Comparison of ENCODE assay signal across 19 mouse cellular contexts in genomic region chr15:80981176-80981575, GRCm38 (mm10). TPM values are rescaled to one million over a fixed set of nuclear protein-coding genes. Genes with fewer than 3 reads are reported as not detected.
DNase-seq lines count a peak whose midpoint lies in the region; ATAC-seq and TF ChIP-seq lines count a peak whose summit lies in the region.
"Had no signal": no experiment of that assay in that cellular context is flagged by ENCODE, and none has a peak within 500 bp of the region (broad histone marks: within the 10 kb centered on the region; RNA-seq: fewer than 3 reads in every experiment).

No protein-coding gene starts in this region.

- H3K9me3 ChIP-seq in MEL (replicated peaks; ENCODE audit: insufficient read depth, low read length) = no peaks in the 10 kb centered on the region
- H3K9me3 ChIP-seq in liver, embryonic 14.5 days (ENCODE audit: control insufficient read depth, low read length) = no peaks in the 10 kb centered on the region
- H3K9me3 ChIP-seq: embryonic facial prominence, embryonic 12.5 days; forebrain, embryonic 12.5 days; heart, embryonic 12.5 days; hindbrain, embryonic 15.5 days had no signal

- H3K79me2 ChIP-seq in MEL (ENCODE audit: control insufficient read depth, insufficient read depth, low read length, poor library complexity) = peaks cover 11% of the 10 kb centered on the region

- no peak for TF ChIP-seq CTCF in MEL (IDR thresholded peaks at IDR 0.05 in 2 of 3, conservative IDR thresholded peaks at IDR 0.05 in 1 of 3; ENCODE audit: control insufficient read depth in 1 of 3, insufficient read depth in 1 of 3, low read depth in 2 of 3, low read length in 3 of 3, poor library complexity in 1 of 3, severe bottlenecking in 1 of 3)
- no peak for TF ChIP-seq CTCF in liver, embryonic 14.5 days (IDR thresholded peaks at IDR 0.05; ENCODE audit: low read depth)

- H3K27me3 ChIP-seq in MEL (ENCODE audit: control insufficient read depth in 1 of 2, insufficient read depth in 2 of 2, low read length in 2 of 2) = no peaks in the 10 kb centered on the region
- no peaks in the 10 kb centered on the region for H3K27me3 ChIP-seq in liver, embryonic 14.5 days (ENCODE audit: control insufficient read depth, insufficient read depth, low read length)
- H3K27me3 ChIP-seq: CH12.LX; embryonic facial prominence, embryonic 12.5 days; forebrain, embryonic 12.5 days; heart, embryonic 12.5 days; hindbrain, embryonic 15.5 days had no signal

- peaks cover 18 to 24% of the 10 kb centered on the region in 2 experiments for H3K4me1 ChIP-seq in MEL (ENCODE audit: control insufficient read depth in 1 of 2, insufficient read depth in 2 of 2, low read length in 2 of 2)
- peaks cover 0 to 22% of the 10 kb centered on the region in 2 experiments; a peak in 3 of 4 replicates for H3K4me1 ChIP-seq in liver, embryonic 14.5 days (replicated peaks; ENCODE audit: control insufficient read depth in 2 of 2, insufficient read depth in 2 of 2, low read length in 1 of 2)
- H3K4me1 ChIP-seq: embryonic facial prominence, embryonic 12.5 days had no signal

- no peak for TF ChIP-seq RAD21 in MEL (IDR thresholded peaks at IDR 0.05; ENCODE audit: low read depth, low read length)

- ATAC-seq in liver, embryonic 14.5 days (ENCODE audit: insufficient read depth) = peak; percentile 66
- peak; percentile 75 for ATAC-seq in megakaryocyte-erythroid progenitor cell, adult 5-6 weeks (replicated peaks; ENCODE audit: low FRiP score, low TSS enrichment, poor library complexity, severe bottlenecking)
- ATAC-seq: forebrain, embryonic 16.5 days had no signal

- H3K4me2 ChIP-seq in liver, embryonic 14.5 days (ENCODE audit: low read depth) = no peak overlapping the region
- H3K4me2 ChIP-seq: embryonic facial prominence, embryonic 12.5 days; forebrain, embryonic 12.5 days; heart, embryonic 12.5 days; hindbrain, embryonic 15.5 days had no signal

- H3K36me3 ChIP-seq in MEL (ENCODE audit: control insufficient read depth in 1 of 2, insufficient read depth in 2 of 2, low read length in 2 of 2) = peaks cover 0 to 40% of the 10 kb centered on the region in 2 experiments; a peak in 2 of 4 replicates
- no peaks in the 10 kb centered on the region for H3K36me3 ChIP-seq in liver, embryonic 14.5 days (replicated peaks; ENCODE audit: control insufficient read depth, insufficient read depth, low read depth)
- H3K36me3 ChIP-seq: embryonic facial prominence, embryonic 12.5 days; forebrain, embryonic 12.5 days; heart, embryonic 12.5 days; hindbrain, embryonic 15.5 days had no signal

- H3K4me3 ChIP-seq in MEL (ENCODE audit: control insufficient read depth in 1 of 2, insufficient read depth in 1 of 2, low read depth in 2 of 2, low read length in 2 of 2) = peak overlapping the region in 1 of 2 experiments; percentile 11; a peak in 1 of 4 replicates
- no peak overlapping the region for H3K4me3 ChIP-seq in liver, embryonic 14.5 days (ENCODE audit: insufficient read depth in 1 of 2, low read depth in 2 of 2, low read length in 2 of 2)
- H3K4me3 ChIP-seq: embryonic facial prominence, embryonic 12.5 days; forebrain, embryonic 12.5 days; heart, embryonic 12.5 days; hindbrain, embryonic 15.5 days had no signal

- WGBS in liver, embryonic 14.5 days (ENCODE audit: insufficient replicate concordance) = 26% methylated on average over 4 of the region's 4 CpGs

- H3K27ac ChIP-seq in MEL (ENCODE audit: control insufficient read depth, low read depth, low read length) = peak overlapping the region; percentile 65
- no peak overlapping the region for H3K27ac ChIP-seq in liver, embryonic 14.5 days
- H3K27ac ChIP-seq: embryonic facial prominence, embryonic 12.5 days; forebrain, embryonic 12.5 days; hindbrain, embryonic 15.5 days had no signal

- DNase-seq in MEL (ENCODE audit: low read depth, low spot score) = peak; percentile 80
- peak; percentile 34 for DNase-seq in c-Kit-positive CD71-positive TER-119-positive erythroid progenitor cells, embryonic 14.5 days (ENCODE audit: low spot score)
- DNase-seq in liver, embryonic 14.5 days (ENCODE audit: low read depth in 3 of 3, low spot score in 3 of 3) = peak in 1 of 3 experiments; percentile 28
- DNase-seq in gastrocnemius, adult 18-20 months (ENCODE audit: low spot score) = no peak
- DNase-seq in adrenal gland, postnatal 4 days (ENCODE audit: low spot score in 2 of 2) = no peak
- DNase-seq: adrenal gland, adult 2 months; adrenal gland, postnatal 25 days; cerebellum, adult 11-12 months; cerebellum, adult 9-10 months; cerebellum, postnatal 25 days; gastrocnemius, postnatal 14 days; heart, postnatal 36 days had no signal

- H3K9ac ChIP-seq in MEL (ENCODE audit: control insufficient read depth, low read depth, low read length, poor library complexity, severe bottlenecking) = no peak overlapping the region
- H3K9ac ChIP-seq in liver, embryonic 14.5 days (replicated peaks) = no peak overlapping the region
- H3K9ac ChIP-seq: embryonic facial prominence, embryonic 12.5 days; forebrain, embryonic 12.5 days; heart, embryonic 12.5 days; hindbrain, embryonic 15.5 days had no signal

- no peak for TF ChIP-seq POLR2A in MEL (IDR thresholded peaks at IDR 0.05; ENCODE audit: control insufficient read depth in 1 of 2, insufficient read depth in 1 of 2, low read depth in 1 of 2, low read length in 2 of 2, poor library complexity in 1 of 2)

- peak; percentile 74 to 77 for TF ChIP-seq EP300 in MEL (IDR thresholded peaks at IDR 0.05; ENCODE audit: low read depth in 1 of 2, low read length in 2 of 2)
- peak; percentile 53; the same call in 1 of the 2 replicates for TF ChIP-seq EP300 in liver, embryonic 14.5 days (IDR thresholded peaks at IDR 0.05; ENCODE audit: low read depth)

TF ChIP-seq in MEL, 35 proteins besides CTCF, POLR2A, EP300 and RAD21:
- TF ChIP-seq NELFE (IDR thresholded peaks at IDR 0.05; ENCODE audit: low read depth, low read length) (no peak), GATA1 (IDR thresholded peaks at IDR 0.05; ENCODE audit: low read depth, low read length) (peak; percentile 94), NRF1 (IDR thresholded peaks at IDR 0.05; ENCODE audit: insufficient read depth, low read depth, low read length, poor library complexity, severe bottlenecking) (no peak), ZKSCAN1 (IDR thresholded peaks at IDR 0.05; ENCODE audit: low read depth, low read length) (no peak), MYB (IDR thresholded peaks at IDR 0.05; ENCODE audit: low read depth, low read length) (no peak), SIN3A (IDR thresholded peaks at IDR 0.05; ENCODE audit: low read length) (peak; percentile 50; the same call in 1 of the 2 replicates), GABPA (IDR thresholded peaks at IDR 0.05; ENCODE audit: low read depth, low read length) (no peak), HCFC1 (IDR thresholded peaks at IDR 0.05; ENCODE audit: low read depth, low read length) (peak; percentile 44; the same call in 1 of the 2 replicates), TAL1 (IDR thresholded peaks at IDR 0.05; ENCODE audit: low read length) (peak; percentile 49), ETS1 (IDR thresholded peaks at IDR 0.05; ENCODE audit: low read depth, low read length) (peak; percentile 49), ZMIZ1 (IDR thresholded peaks at IDR 0.05; ENCODE audit: low read depth, low read length) (no peak), MYC (IDR thresholded peaks at IDR 0.05; ENCODE audit: low read depth, low read length) (0 out of 2 replicates have a peak, but pooled peaks have one; percentile 46), USF2 (IDR thresholded peaks at IDR 0.05; ENCODE audit: borderline replicate concordance in 1 of 2, insufficient read depth in 1 of 2, low read depth in 1 of 2, low read length in 2 of 2) (no peak), UBTF (IDR thresholded peaks at IDR 0.05; ENCODE audit: borderline replicate concordance, insufficient read depth, low read depth, low read length) (no peak), CHD2 (IDR thresholded peaks at IDR 0.05; ENCODE audit: low read length) (peak; percentile 76), MEF2A (IDR thresholded peaks at IDR 0.05; ENCODE audit: extremely low read depth, insufficient replicate concordance, low read depth, low read length, poor library complexity, severe bottlenecking) (no peak), USF1 (IDR thresholded peaks at IDR 0.05; ENCODE audit: low read depth, low read length) (no peak), SMC3 (IDR thresholded peaks at IDR 0.05; ENCODE audit: low read depth, low read length) (no peak), BHLHE40 (IDR thresholded peaks at IDR 0.05; ENCODE audit: borderline replicate concordance, low read depth, low read length) (peak; percentile 54; the same call in 1 of the 2 replicates), TCF12 (IDR thresholded peaks at IDR 0.05; ENCODE audit: low read depth, low read length) (peak; percentile 67), MXI1 (IDR thresholded peaks at IDR 0.05; ENCODE audit: low read depth, low read length) (peak; percentile 79)
TF ChIP-seq in MEL: peak in this region for 10.

RNA-seq across cellular contexts. Expression of gene Sgsm3, which starts 3.6 kb away (rescaled TPM):
- total RNA-seq in MEL (2012; rRNA removed) = 31.2 and 39.5 TPM in 2 replicates
- polyA plus RNA-seq in MEL (2012; ENCODE audit: insufficient read depth in 1 of 2, insufficient read length in 2 of 2, low read depth in 1 of 2, low replicate concordance in 2 of 2, missing spikeins in 1 of 2) = 10 to 100 TPM in 1 of 2 experiments, not detected in 1; 33.0 TPM
- polyA plus RNA-seq in liver, embryonic 14.5 days (2012; rRNA removed) = 7.4 and 8.5 TPM in 2 replicates
- 6.2 and 7.5 TPM in 2 replicates for polyA plus RNA-seq in liver, embryonic 14.5 days (2014; fragmentation: Nextera tagmentation; extraction: Ambion mirVana)
- total RNA-seq in megakaryocyte-erythroid progenitor cell, adult 5-6 weeks (2014; fragmentation: Nextera tagmentation) = 15.8 and 26.9 TPM in 2 replicates
- 43.5 and 57.1 TPM in 2 replicates for total RNA-seq in megakaryocyte-erythroid progenitor cell, adult 5-6 weeks (2017)
- total RNA-seq in gastrocnemius, adult 18-20 months (2021) = 10 to 100 TPM; 17.3 to 19.2 TPM
- 10 to 100 TPM; 22.1 to 26.5 TPM for total RNA-seq in adrenal gland, postnatal 4 days (2021)

RNA-seq across cellular contexts. Expression of gene Adsl, which starts 32.9 kb away (rescaled TPM):
- total RNA-seq in MEL (2012; rRNA removed) = 290 and 320 TPM in 2 replicates
- 100 to 1,000 TPM; 304 to 365 TPM for polyA plus RNA-seq in MEL (2012; ENCODE audit: insufficient read depth in 1 of 2, insufficient read length in 2 of 2, low read depth in 1 of 2, low replicate concordance in 2 of 2, missing spikeins in 1 of 2)
- 28.7 and 43.8 TPM in 2 replicates for polyA plus RNA-seq in liver, embryonic 14.5 days (2012; rRNA removed)
- polyA plus RNA-seq in liver, embryonic 14.5 days (2014; fragmentation: Nextera tagmentation; extraction: Ambion mirVana) = 48.2 and 57.5 TPM in 2 replicates
- 81.2 and 81.5 TPM in 2 replicates for total RNA-seq in megakaryocyte-erythroid progenitor cell, adult 5-6 weeks (2014; fragmentation: Nextera tagmentation)
- total RNA-seq in megakaryocyte-erythroid progenitor cell, adult 5-6 weeks (2017) = 197 and 210 TPM in 2 replicates
- 100 to 1,000 TPM; 159 to 170 TPM for total RNA-seq in gastrocnemius, adult 18-20 months (2021)
- 10 to 100 TPM; 58.3 to 60.1 TPM for total RNA-seq in adrenal gland, postnatal 4 days (2021)

Comparison
In these comparisons a context has a peak if more than half of its experiments do, and no peak if none do; other contexts are left out.
1. DNase-seq: peak in MEL (single experiment) and c-Kit-positive CD71-positive TER-119-positive erythroid progenitor cells, embryonic 14.5 days (single experiment); none in gastrocnemius, adult 18-20 months (single experiment) and adrenal gland, postnatal 4 days (0 of 2).